Mouse (Mus musculus): ENCODE measurements at regions not wholly inside any gene's neighbourhood (a gene's known extent, or its start where the extent isn't known, plus 50 kb on each side); places are given as distances from the start of the nearest gene placed in this dataset.

- no peak for TF ChIP-seq CTCF (IDR thresholded peaks at IDR 0.05; ENCODE audit: borderline replicate concordance, insufficient read depth, low read length)
- TF ChIP-seq POLR2A (IDR thresholded peaks at IDR 0.05; ENCODE audit: low read depth, low read length) = no peak
- Histone ChIP-seq H3K4me3 (ENCODE audit: insufficient read depth, low read length) (no peak overlapping the region), H3K27ac (ENCODE audit: insufficient read depth, low read length) (no peak overlapping the region), H3K4me1 (ENCODE audit: control insufficient read depth, insufficient read depth, low read length) (no peaks in the 10 kb centered on the region)
These were observed 253.7 kb downstream of the Olfm4 start for GRCm38 (mm10) chr14:80237552-80237951.

DNA sequence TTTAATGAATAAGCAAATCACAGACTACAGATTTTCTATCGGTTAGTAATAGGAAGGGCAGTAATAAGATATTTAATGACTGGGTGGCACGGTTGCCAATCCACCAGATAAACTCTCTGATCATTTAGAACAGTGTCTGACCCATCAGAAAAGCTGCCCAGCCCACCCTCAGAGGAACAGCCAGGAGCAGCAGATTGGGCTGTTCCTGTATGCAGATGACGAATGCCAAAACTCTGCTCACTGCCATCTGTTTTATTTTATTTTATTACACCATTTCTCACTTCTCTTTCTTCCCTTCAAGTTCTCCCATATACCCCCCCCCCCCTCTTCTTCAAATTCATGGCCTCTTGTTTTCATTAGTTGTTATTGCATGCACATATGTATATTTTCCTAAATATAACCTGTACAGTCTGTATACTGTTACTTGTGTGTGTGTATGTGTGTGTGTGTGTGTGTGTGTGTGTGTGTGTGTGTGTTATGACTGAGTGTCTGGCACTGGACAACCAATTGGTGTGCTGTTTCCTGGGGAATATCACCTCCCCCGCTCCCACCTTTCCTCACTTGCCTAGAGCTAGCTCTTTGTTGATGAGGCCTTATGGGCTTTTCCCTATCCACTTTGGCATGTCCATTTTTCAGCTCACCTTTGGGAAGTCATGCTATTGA lies 260.9 kb downstream of the Olfm4 start:
- Histone ChIP-seq H3K4me1 (ENCODE audit: control insufficient read depth, insufficient read depth, low read length) (no peaks in the 10 kb centered on the region), H3K27ac (ENCODE audit: insufficient read depth, low read length) (no peak overlapping the region), H3K4me3 (ENCODE audit: insufficient read depth, low read length) (no peak overlapping the region)
- TF ChIP-seq POLR2A (IDR thresholded peaks at IDR 0.05; ENCODE audit: low read depth, low read length) (no peak), CTCF (IDR thresholded peaks at IDR 0.05; ENCODE audit: borderline replicate concordance, insufficient read depth, low read length) (no peak)

DNA sequence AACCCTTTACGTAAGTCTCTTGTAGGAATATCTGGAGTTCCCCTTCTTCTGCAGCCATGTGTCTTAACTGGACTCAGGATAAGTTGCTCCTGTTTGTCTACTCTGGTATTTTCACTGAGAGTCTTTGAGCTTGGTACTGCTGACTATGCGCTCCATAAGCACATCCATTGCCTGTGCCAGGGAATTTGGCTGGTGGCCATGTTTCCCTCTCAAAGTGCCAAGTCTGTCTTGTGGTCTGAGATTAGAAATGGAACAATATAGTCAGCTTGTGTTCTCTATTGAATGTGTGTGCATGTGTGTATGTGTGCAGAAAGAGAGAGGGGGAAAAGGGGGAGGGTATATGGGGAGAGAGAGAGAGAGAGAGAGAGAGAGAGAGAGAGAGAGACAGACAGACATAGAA lies 263.7 kb downstream of the Olfm4 start:
- no peak overlapping the region for H3K27ac ChIP-seq (ENCODE audit: insufficient read depth, low read length)
- TF ChIP-seq CTCF (IDR thresholded peaks at IDR 0.05; ENCODE audit: borderline replicate concordance, insufficient read depth, low read length) (no peak), POLR2A (IDR thresholded peaks at IDR 0.05; ENCODE audit: low read depth, low read length) (no peak)
- H3K4me1 ChIP-seq (ENCODE audit: control insufficient read depth, insufficient read depth, low read length) = no peaks in the 10 kb centered on the region
- H3K4me3 ChIP-seq (ENCODE audit: insufficient read depth, low read length) = no peak overlapping the region

DNA sequence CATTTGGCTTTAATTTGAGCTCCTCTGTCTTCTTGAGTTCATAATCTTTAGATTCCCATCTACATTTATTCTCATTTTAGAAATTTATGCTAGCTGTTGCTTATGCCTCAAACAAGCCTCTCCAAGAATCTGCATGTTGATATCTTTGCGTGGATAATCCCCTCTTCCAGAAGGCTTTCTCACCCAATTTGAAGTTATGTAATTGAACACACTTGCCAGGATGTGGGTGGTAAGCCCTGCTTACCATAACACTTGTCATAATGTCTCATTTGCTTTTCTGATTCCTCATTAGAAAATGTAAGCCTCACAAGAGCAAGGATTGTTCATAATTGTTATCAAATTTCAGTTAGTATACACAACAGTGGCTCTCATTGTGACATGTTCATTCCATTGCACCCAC lies 266.0 kb downstream of the Olfm4 start:
- Histone ChIP-seq H3K27ac (ENCODE audit: insufficient read depth, low read length) (no peak overlapping the region), H3K4me3 (ENCODE audit: insufficient read depth, low read length) (no peak overlapping the region), H3K4me1 (ENCODE audit: control insufficient read depth, insufficient read depth, low read length) (no peaks in the 10 kb centered on the region)
- no peak for TF ChIP-seq POLR2A (IDR thresholded peaks at IDR 0.05; ENCODE audit: low read depth, low read length)
- TF ChIP-seq CTCF (IDR thresholded peaks at IDR 0.05; ENCODE audit: borderline replicate concordance, insufficient read depth, low read length) = no peak

GRCm38 (mm10) chr14:80257086-80257485 lies 273.2 kb downstream of the Olfm4 start:
- Histone ChIP-seq H3K4me3 (ENCODE audit: insufficient read depth, low read length) (no peak overlapping the region), H3K27ac (ENCODE audit: insufficient read depth, low read length) (no peak overlapping the region), H3K4me1 (ENCODE audit: control insufficient read depth, insufficient read depth, low read length) (no peaks in the 10 kb centered on the region)
- no peak for TF ChIP-seq POLR2A (IDR thresholded peaks at IDR 0.05; ENCODE audit: low read depth, low read length)
- no peak for TF ChIP-seq CTCF (IDR thresholded peaks at IDR 0.05; ENCODE audit: borderline replicate concordance, insufficient read depth, low read length)

- no peak overlapping the region for H3K27ac ChIP-seq (ENCODE audit: insufficient read depth, low read length)
- TF ChIP-seq CTCF (IDR thresholded peaks at IDR 0.05; ENCODE audit: borderline replicate concordance, insufficient read depth, low read length) = no peak
- TF ChIP-seq POLR2A (IDR thresholded peaks at IDR 0.05; ENCODE audit: low read depth, low read length) = no peak
- no peaks in the 10 kb centered on the region for H3K4me1 ChIP-seq (ENCODE audit: control insufficient read depth, insufficient read depth, low read length)
- H3K4me3 ChIP-seq (ENCODE audit: insufficient read depth, low read length) = no peak overlapping the region
These were observed 279.3 kb downstream of the Olfm4 start for GRCm38 (mm10) chr14:80263173-80263572.

DNA sequence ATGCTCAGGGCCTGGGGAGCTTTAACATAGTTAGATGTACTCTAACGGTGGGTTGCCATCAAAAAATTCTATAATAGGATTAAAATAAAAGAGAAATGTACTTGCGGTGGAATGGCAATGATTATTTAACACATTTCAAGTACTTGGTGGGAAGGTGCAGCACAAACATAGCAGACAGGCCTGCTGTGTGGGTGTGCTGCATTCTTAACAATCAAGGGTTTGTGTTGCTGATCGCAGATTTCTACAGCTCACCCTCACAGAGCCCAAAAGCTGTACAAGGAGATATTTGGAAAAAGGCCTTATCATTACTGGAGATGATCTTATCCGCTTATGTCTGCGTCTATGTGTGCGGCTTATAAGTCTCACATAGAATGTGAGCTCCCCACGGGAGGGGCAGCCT lies 281.2 kb downstream of the Olfm4 start:
- Histone ChIP-seq H3K27ac (ENCODE audit: insufficient read depth, low read length) (no peak overlapping the region), H3K4me1 (ENCODE audit: control insufficient read depth, insufficient read depth, low read length) (no peaks in the 10 kb centered on the region), H3K4me3 (ENCODE audit: insufficient read depth, low read length) (no peak overlapping the region)
- TF ChIP-seq POLR2A (IDR thresholded peaks at IDR 0.05; ENCODE audit: low read depth, low read length) (no peak), CTCF (IDR thresholded peaks at IDR 0.05; ENCODE audit: borderline replicate concordance, insufficient read depth, low read length) (no peak)

GRCm38 (mm10) chr14:80269179-80269951 lies 285.5 kb downstream of the Olfm4 start:
- Histone ChIP-seq H3K27ac (ENCODE audit: insufficient read depth, low read length) (no peak overlapping the region), H3K4me1 (ENCODE audit: control insufficient read depth, insufficient read depth, low read length) (no peaks in the 10 kb centered on the region), H3K4me3 (ENCODE audit: insufficient read depth, low read length) (no peak overlapping the region)
- TF ChIP-seq POLR2A (IDR thresholded peaks at IDR 0.05; ENCODE audit: low read depth, low read length) (no peak), CTCF (IDR thresholded peaks at IDR 0.05; ENCODE audit: borderline replicate concordance, insufficient read depth, low read length) (no peak)

GRCm38 (mm10) chr14:80270063-80270462 lies 286.2 kb downstream of the Olfm4 start:
- no peak for TF ChIP-seq POLR2A (IDR thresholded peaks at IDR 0.05; ENCODE audit: low read depth, low read length)
- no peak for TF ChIP-seq CTCF (IDR thresholded peaks at IDR 0.05; ENCODE audit: borderline replicate concordance, insufficient read depth, low read length)

GRCm38 (mm10) chr14:80280188-80280587 lies 296.3 kb downstream of the Olfm4 start:
- no peak overlapping the region for H3K27ac ChIP-seq (ENCODE audit: insufficient read depth, low read length)
- H3K4me3 ChIP-seq (ENCODE audit: insufficient read depth, low read length) = no peak overlapping the region
- TF ChIP-seq POLR2A (IDR thresholded peaks at IDR 0.05; ENCODE audit: low read depth, low read length) (no peak), CTCF (IDR thresholded peaks at IDR 0.05; ENCODE audit: borderline replicate concordance, insufficient read depth, low read length) (no peak)

More at GRCm38 (mm10) chr14:80270063-80270462, 286.2 kb downstream of the Olfm4 start:
- no peak overlapping the region for H3K4me3 ChIP-seq (ENCODE audit: insufficient read depth, low read length)
- no peaks in the 10 kb centered on the region for H3K4me1 ChIP-seq (ENCODE audit: control insufficient read depth, insufficient read depth, low read length)
- H3K27ac ChIP-seq (ENCODE audit: insufficient read depth, low read length) = no peak overlapping the region

More at GRCm38 (mm10) chr14:80280188-80280587, 296.3 kb downstream of the Olfm4 start:
- H3K4me1 ChIP-seq (ENCODE audit: control insufficient read depth, insufficient read depth, low read length) = no peaks in the 10 kb centered on the region
